Mouse (Mus musculus) CH12.LX (cell line): Measurements from ENCODE around the gene Lrrc8a. TPM values are rescaled to one million over a fixed set of nuclear protein-coding genes. Genes with fewer than 3 reads are reported as not detected.

Experiments used
- DNase-seq: peaks from one replicate; pipeline ENCODE4 v3.0.0-alpha.2; 2013; ENCODE audit errors: extremely low read depth
- H3K27ac ChIP-seq: 2 replicates; pipeline ENCODE4 v1.5.1; 2012; ENCODE audit warnings: low read depth, mild to moderate bottlenecking, control low read depth, moderate library complexity; ENCODE audit not compliant: insufficient read depth
- H3K27me3 ChIP-seq: replicated peaks from 2 replicates; pipeline ENCODE3; 2012; ENCODE audit warnings: inconsistent platforms
- H3K36me3 ChIP-seq, 2 experiments: replicated peaks in 1 of 2; 2 replicates each; pipeline versions ENCODE3 to v1.6.1; 2012; ENCODE audit warnings: inconsistent platforms in 1 of 2, low read length in 1 of 2, mild to moderate bottlenecking in 1 of 2, mixed read lengths in 1 of 2, moderate library complexity in 1 of 2; ENCODE audit not compliant: control insufficient read depth in 1 of 2, insufficient read depth in 1 of 2
- H3K4me1 ChIP-seq, 2 experiments: 2 replicates each; pipeline ENCODE4 v1.6.1; 2012; ENCODE audit warnings: inconsistent platforms in 1 of 2, moderate library complexity in 1 of 2; ENCODE audit not compliant: insufficient read depth in 2 of 2, control insufficient read depth in 1 of 2
- H3K4me2 ChIP-seq: 2 replicates; pipeline ENCODE4 v1.6.1; 2012; ENCODE audit warnings: low read depth, mild to moderate bottlenecking, control low read depth; ENCODE audit not compliant: poor library complexity, insufficient read depth, severe bottlenecking
- H3K4me3 ChIP-seq, 3 experiments: fragments of 150-350 bp in 1 of 3; sonication (generic) in 1 of 3; replicated peaks in 1 of 3; 2 replicates each; pipeline versions ENCODE3 to v1.5.1; 2011 to 2012; ENCODE audit warnings: low read depth in 2 of 3, low read length in 2 of 3, mild to moderate bottlenecking in 2 of 3, moderate library complexity in 2 of 3, control low read depth in 1 of 3, improper control_type of control experiment in 1 of 3, inconsistent platforms in 1 of 3, mixed read lengths in 1 of 3; ENCODE audit not compliant: poor library complexity in 1 of 3
- H3K79me2 ChIP-seq: replicated peaks from 2 replicates; pipeline ENCODE4 v1.6.1; 2012; ENCODE audit warnings: mild to moderate bottlenecking, moderate library complexity; ENCODE audit not compliant: control insufficient read depth, poor library complexity, insufficient read depth, severe bottlenecking; ENCODE audit errors: extremely low read depth
- H3K9ac ChIP-seq: 2 replicates; pipeline ENCODE4 v1.6.1; 2012; ENCODE audit warnings: low read depth, mild to moderate bottlenecking, control low read depth, moderate library complexity; ENCODE audit not compliant: insufficient read depth
- H3K9me3 ChIP-seq: replicated peaks from 2 replicates; pipeline ENCODE3; 2012; ENCODE audit warnings: low read length, inconsistent platforms, mixed read lengths
- BHLHE40 ChIP-seq: IDR thresholded peaks from 2 replicates; pipeline ENCODE4 v1.6.1; 2011; ENCODE audit warnings: mild to moderate bottlenecking, low read depth, low read length, improper control_type of control experiment
- CHD2 ChIP-seq: IDR thresholded peaks from 2 replicates; pipeline ENCODE4 v1.6.1; 2011; ENCODE audit warnings: low read length, improper control_type of control experiment
- CTCF ChIP-seq, 2 experiments: IDR thresholded peaks in 1 of 2; conservative IDR thresholded peaks in 1 of 2; 2 replicates each; pipeline ENCODE4 v1.5.1; 2011 to 2012; ENCODE audit warnings: low read depth in 2 of 2, low read length in 2 of 2, improper control_type of control experiment in 1 of 2, inconsistent platforms in 1 of 2, mild to moderate bottlenecking in 1 of 2, moderate library complexity in 1 of 2
- ELF1 ChIP-seq: IDR thresholded peaks from 2 replicates; pipeline ENCODE4 v1.6.1; 2014; ENCODE audit warnings: low read depth, mild to moderate bottlenecking, inconsistent platforms, low read length, improper control_type of control experiment
- EP300 ChIP-seq: IDR thresholded peaks from 2 replicates; pipeline ENCODE4 v1.6.1; 2011; ENCODE audit warnings: low read length, improper control_type of control experiment
- ETS1 ChIP-seq: conservative IDR thresholded peaks from 2 replicates; pipeline ENCODE4 v1.6.1; 2012; ENCODE audit warnings: low read depth, mild to moderate bottlenecking, inconsistent platforms, low read length, improper control_type of control experiment, moderate library complexity
- HCFC1 ChIP-seq: IDR thresholded peaks from 2 replicates; pipeline ENCODE4 v1.6.1; 2012; ENCODE audit warnings: low read depth, mild to moderate bottlenecking, inconsistent platforms, low read length, improper control_type of control experiment
- IRF4 ChIP-seq: IDR thresholded peaks from 2 replicates; pipeline ENCODE4 v1.6.1; 2014; ENCODE audit warnings: low read depth, mild to moderate bottlenecking, inconsistent platforms, low read length, improper control_type of control experiment
- JUN ChIP-seq: IDR thresholded peaks from 2 replicates; pipeline ENCODE4 v1.6.1; 2011; ENCODE audit warnings: low read depth, mild to moderate bottlenecking, low read length, improper control_type of control experiment, moderate library complexity; ENCODE audit not compliant: insufficient read depth
- JUND ChIP-seq: conservative IDR thresholded peaks from 2 replicates; pipeline ENCODE4 v1.6.1; 2011; ENCODE audit warnings: low read depth, low read length, improper control_type of control experiment
- KAT2A ChIP-seq: IDR thresholded peaks from 2 replicates; pipeline ENCODE4 v1.6.1; 2012; ENCODE audit warnings: low read length, improper control_type of control experiment, inconsistent platforms; ENCODE audit not compliant: insufficient replicate concordance
- MAFK ChIP-seq: IDR thresholded peaks from 2 replicates; pipeline ENCODE4 v1.6.1; 2011; ENCODE audit warnings: low read length, improper control_type of control experiment; ENCODE audit not compliant: insufficient replicate concordance
- MAZ ChIP-seq: IDR thresholded peaks from 2 replicates; pipeline ENCODE4 v1.6.1; 2012; ENCODE audit warnings: low read depth, mild to moderate bottlenecking, inconsistent platforms, low read length, improper control_type of control experiment, moderate library complexity
- MEF2A ChIP-seq: IDR thresholded peaks from 2 replicates; pipeline ENCODE4 v1.6.1; 2014; ENCODE audit warnings: low read depth, mild to moderate bottlenecking, inconsistent platforms, low read length, improper control_type of control experiment, borderline replicate concordance
- MXI1 ChIP-seq: IDR thresholded peaks from 2 replicates; pipeline ENCODE4 v1.6.1; 2011; ENCODE audit warnings: mild to moderate bottlenecking, low read depth, low read length, improper control_type of control experiment
- NRF1 ChIP-seq: IDR thresholded peaks from 2 replicates; pipeline ENCODE4 v1.6.1; 2014; ENCODE audit warnings: low read depth, mild to moderate bottlenecking, inconsistent platforms, low read length, improper control_type of control experiment, moderate library complexity
- PAX5 ChIP-seq: IDR thresholded peaks from 2 replicates; pipeline ENCODE4 v1.6.1; 2012; ENCODE audit warnings: low read length, inconsistent platforms, mixed read lengths
- POLR2A ChIP-seq: IDR thresholded peaks from 2 replicates; pipeline ENCODE4 v1.6.1; 2011; ENCODE audit warnings: low read depth, mild to moderate bottlenecking, improper control_type of control experiment, low read length
- RAD21 ChIP-seq: IDR thresholded peaks from 2 replicates; pipeline ENCODE4 v1.6.1; 2011; ENCODE audit warnings: low read depth, mild to moderate bottlenecking, low read length, improper control_type of control experiment, moderate library complexity
- SMC3 ChIP-seq: IDR thresholded peaks from 2 replicates; pipeline ENCODE4 v1.6.1; 2011; ENCODE audit warnings: low read depth, low read length, improper control_type of control experiment
- TCF12 ChIP-seq: IDR thresholded peaks from 2 replicates; pipeline ENCODE4 v1.6.1; 2014; ENCODE audit warnings: low read depth, mild to moderate bottlenecking, inconsistent platforms, low read length, improper control_type of control experiment
- UBTF ChIP-seq: IDR thresholded peaks from 2 replicates; pipeline ENCODE4 v1.6.1; 2012; ENCODE audit warnings: low read depth, mild to moderate bottlenecking, inconsistent platforms, low read length, improper control_type of control experiment, moderate library complexity
- USF1 ChIP-seq: IDR thresholded peaks from 2 replicates; pipeline ENCODE4 v1.6.1; 2014; ENCODE audit warnings: low read depth, mild to moderate bottlenecking, inconsistent platforms, low read length, improper control_type of control experiment
- USF2 ChIP-seq: conservative IDR thresholded peaks from 2 replicates; pipeline ENCODE4 v1.6.1; 2011; ENCODE audit warnings: low read depth, low read length, improper control_type of control experiment
- ZC3H11A ChIP-seq: IDR thresholded peaks from 2 replicates; pipeline ENCODE4 v1.6.1; 2012; ENCODE audit warnings: low read depth, mild to moderate bottlenecking, inconsistent platforms, low read length, improper control_type of control experiment
- dilution Hi-C: fragments of 300-500 bp; cut with MboI; formaldehyde crosslinking; loops from 2 replicates; pipeline ENCODE4 v1.14.3; 2020; ENCODE audit warnings: low sequenced_read_pairs; ENCODE audit not compliant: extremely low pct_unique_long_range_greater_than_20kb, extremely low pct_ligation_motif_present
- in situ Hi-C: fragments of 300-500 bp; cut with MboI; formaldehyde crosslinking; loops from 3 replicates; pipeline ENCODE4 v1.14.3; 2019; ENCODE audit warnings: low sequenced_read_pairs, low pct_ligation_motif_present, low pct_unique_long_range_greater_than_20kb, mixed read lengths
- polyA plus RNA-seq: library from polyadenylated mRNA; unstranded; fragments of >175 nt; gene quantifications from 2 replicates; pipeline ENCODE4 v1.2.1, GENCODE M21; 2012; ENCODE audit warnings: low read depth; ENCODE audit not compliant: insufficient read length
- total RNA-seq, 2 experiments: library from RNA; depleted of rRNA; stranded (reverse); fragments of 300-350 nt in 1 of 2; fragments of >200 nt in 1 of 2; gene quantifications; 2 replicates each; pipeline ENCODE4 v1.2.3; 2012 to 2014

Gene Lrrc8a
- total and polyA plus RNA-seq, 3 experiments, result 1.4 to 2.8 (median 1.8) TPM

- Histone ChIP-seq H3K79me2 (no peaks in the 10 kb centered on the region), H3K9me3 (no peaks in the 10 kb centered on the region), H3K4me2 (no peak overlapping the region), H3K27ac (no peak overlapping the region), H3K4me1 (peaks cover 22 to 47% of the 10 kb centered on the region in 2 experiments), H3K4me3 (no peak overlapping the region), H3K27me3 (no peaks in the 10 kb centered on the region), H3K36me3 (peaks cover 12 to 59% of the 10 kb centered on the region in 2 experiments), H3K9ac (no peak overlapping the region)
- dilution Hi-C loops (no loop called here), in situ Hi-C loops (loop anchor here (10.0 kb wide), 1 partner anchor 63 kb away; no protein-coding TSS in a partner anchor)
- no peak for TF ChIP-seq JUN
- no peak for TF ChIP-seq CHD2
- no peak for TF ChIP-seq MAFK
- TF ChIP-seq UBTF, result no peak
- TF ChIP-seq KAT2A, result no peak
- TF ChIP-seq RAD21, result no peak
- no peak for TF ChIP-seq HCFC1
- no peak for TF ChIP-seq MAZ
- no peak for TF ChIP-seq CTCF (conservative IDR thresholded peaks at IDR 0.05 in 1 of 2, IDR thresholded peaks at IDR 0.05 in 1 of 2; ENCODE audit: low read depth in 2 of 2, low read length in 2 of 2)
- TF ChIP-seq JUND, result no peak
- no peak for TF ChIP-seq TCF12
- no peak for TF ChIP-seq BHLHE40
- TF ChIP-seq EP300, result no peak
- no peak for TF ChIP-seq POLR2A
- TF ChIP-seq PAX5, result no peak
- TF ChIP-seq USF2, result no peak
- no peak for TF ChIP-seq SMC3
- TF ChIP-seq USF1, result no peak
- no peak for TF ChIP-seq NRF1
- no peak for TF ChIP-seq MEF2A
- DNase-seq, result no peak
Observed at GRCm38 (mm10) chr2:30247681-30248080, 10.2 kb downstream of the Lrrc8a start.

GRCm38 (mm10) chr2:30249182-30249581, 11.7 kb downstream of the Lrrc8a start:
- Histone ChIP-seq H3K9ac (no peak overlapping the region), H3K4me1 (peaks cover 22 to 51% of the 10 kb centered on the region in 2 experiments), H3K36me3 (peaks cover 5 to 53% of the 10 kb centered on the region in 2 experiments), H3K27ac (no peak overlapping the region), H3K27me3 (no peaks in the 10 kb centered on the region), H3K79me2 (no peaks in the 10 kb centered on the region), H3K9me3 (no peaks in the 10 kb centered on the region), H3K4me3 (no peak overlapping the region), H3K4me2 (no peak overlapping the region)
- TF ChIP-seq USF1 (no peak), ZC3H11A (no peak), IRF4 (no peak), MXI1 (no peak), ELF1 (no peak), MAFK (no peak), JUND (no peak), PAX5 (no peak), ETS1 (no peak), BHLHE40 (no peak)
- in situ Hi-C loops, result loop anchor here (10.0 kb wide), 1 partner anchor 64 kb away; no protein-coding TSS in a partner anchor
- DNase-seq, result no peak
- dilution Hi-C loops, result no loop called here
